Mouse (Mus musculus) urinary bladder, adult 2 months (tissue): ENCODE results near the gene Ppp1r37. TPM values are rescaled to one million over a fixed set of nuclear protein-coding genes. Genes with fewer than 3 reads are reported as not detected.
"Not testable (repeated sequence)": the region's sequence is repeated elsewhere in the genome, so short reads cannot be mapped to it uniquely, and the experiment has no call there.

Experiments used
- DNase-seq: peaks from one replicate; pipeline ENCODE4 v3.0.0; 2022; ENCODE audit warnings: low spot score
- polyA plus RNA-seq: library from polyadenylated mRNA; depleted of rRNA; stranded (reverse); fragments of >200 nt; gene quantifications from 2 replicates; pipeline ENCODE4 v1.2.3, GENCODE M21; 2012; rRNA removed

Gene Ppp1r37
- 61.4 and 64.8 TPM in 2 replicates for polyA plus RNA-seq

DNA sequence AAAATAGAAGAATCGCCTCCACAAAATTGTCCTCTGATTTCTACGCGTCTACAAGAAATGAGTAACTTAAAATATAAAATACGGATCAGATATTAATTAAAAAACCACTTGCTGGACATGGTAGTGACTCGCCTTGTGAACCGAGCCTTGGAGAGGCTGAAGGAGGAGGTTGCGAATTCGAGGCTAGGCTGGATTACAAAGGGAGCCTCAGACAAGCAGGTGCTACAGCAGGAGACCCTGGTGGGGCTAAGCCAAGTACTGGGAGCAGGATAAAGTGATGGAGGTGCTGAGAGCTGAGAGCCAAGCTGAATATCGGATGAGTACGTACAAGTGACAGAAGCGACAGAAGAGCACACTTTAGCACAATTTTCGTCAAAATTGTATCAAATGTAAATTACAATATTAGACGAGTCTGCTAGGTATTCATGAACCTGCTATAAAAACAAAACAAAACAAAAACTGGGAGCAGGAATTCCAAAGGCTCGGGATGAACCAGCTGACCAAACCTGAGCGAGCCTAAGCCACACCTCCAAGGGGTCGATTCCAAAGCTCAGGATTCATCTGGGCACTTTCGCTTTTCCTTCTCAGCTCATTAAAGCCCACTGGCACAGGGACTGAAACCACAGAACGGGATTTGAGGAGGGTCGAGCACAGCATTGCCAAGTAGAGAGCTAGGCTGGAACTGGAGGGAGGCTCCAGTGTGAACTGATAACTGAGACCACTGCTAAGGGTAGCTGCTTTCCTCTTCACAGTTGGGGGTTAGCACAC, at the start of gene Ppp1r37:
Gene Ppp1r37, minus strand, starts transcription at position 434 of the 768 bp plus-strand sequence.
- DNase-seq, result no peak

DNA sequence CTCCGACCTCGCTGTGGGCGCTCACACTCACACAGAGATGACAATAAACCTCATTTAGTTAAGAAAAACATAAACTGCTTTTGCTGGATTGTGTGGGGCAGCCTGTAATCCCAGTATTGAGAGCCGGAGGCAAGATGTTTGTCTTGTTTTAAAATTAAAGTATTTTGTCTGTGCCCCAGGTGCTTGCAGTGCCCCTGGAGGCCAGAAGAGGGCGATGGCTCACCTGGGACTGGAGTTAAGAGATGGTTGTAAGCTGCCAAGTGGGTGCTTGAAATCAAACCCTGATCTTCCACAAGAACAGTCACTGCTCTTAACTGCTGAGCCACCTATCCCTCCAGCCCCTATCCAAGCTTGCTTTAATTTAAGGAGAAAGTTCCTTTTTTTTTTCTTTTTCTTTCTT, 48.1 kb upstream of the Ppp1r37 start:
- DNase-seq, result no peak

DNA sequence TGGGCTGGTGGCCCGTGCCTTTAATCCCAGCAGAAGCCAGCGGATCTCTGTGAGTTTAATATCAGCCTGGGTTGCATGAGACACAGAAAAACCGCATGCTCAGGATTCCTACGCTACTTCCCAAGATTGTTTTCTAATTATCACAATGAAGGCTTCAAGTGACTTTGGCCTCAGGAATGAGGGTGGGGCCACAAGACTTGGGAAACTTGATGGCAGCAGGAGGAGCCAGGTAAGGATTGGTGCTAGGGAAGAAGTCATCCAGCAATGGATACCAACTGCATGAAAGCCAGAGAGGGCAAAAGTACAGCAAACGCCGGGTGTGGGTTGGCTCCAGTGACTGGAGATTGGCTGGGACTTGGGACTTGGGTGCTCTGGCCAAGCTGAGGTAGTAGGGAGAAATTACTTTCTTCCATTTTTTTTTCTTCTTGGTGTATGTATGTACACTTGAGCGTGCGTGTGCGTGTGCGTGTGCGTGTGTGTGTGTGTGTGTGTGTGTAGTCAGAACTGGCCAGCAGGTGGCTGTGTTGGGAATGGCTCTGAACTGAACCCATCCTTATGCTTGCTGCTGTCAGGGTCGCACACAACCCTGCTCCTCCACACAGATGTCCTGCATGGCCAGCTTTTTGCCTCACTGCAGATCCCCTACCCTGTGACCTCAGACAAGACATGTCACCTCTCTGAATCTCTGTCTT, 46.9 kb upstream of the Ppp1r37 start:
- no peak for DNase-seq

DNA sequence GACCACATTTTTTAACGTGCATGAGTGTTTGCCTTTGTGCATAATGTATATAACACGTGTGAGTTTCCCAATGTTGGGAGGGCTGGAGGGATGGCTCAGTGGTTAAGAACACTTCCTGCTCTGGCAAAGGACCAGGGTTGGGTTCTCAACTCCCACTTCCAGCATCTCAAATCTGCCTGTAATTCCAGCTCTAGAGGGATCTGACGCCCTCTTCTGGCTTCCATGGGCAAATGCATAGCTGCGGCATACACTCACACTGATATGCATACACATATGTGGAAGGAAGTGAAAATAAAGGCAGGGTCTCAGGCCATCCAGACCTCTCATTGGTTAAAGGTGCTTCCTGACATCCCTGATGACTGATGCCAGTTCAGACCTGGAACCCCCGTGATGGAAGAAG, 44.4 kb upstream of the Ppp1r37 start:
- DNase-seq, result no peak

DNA sequence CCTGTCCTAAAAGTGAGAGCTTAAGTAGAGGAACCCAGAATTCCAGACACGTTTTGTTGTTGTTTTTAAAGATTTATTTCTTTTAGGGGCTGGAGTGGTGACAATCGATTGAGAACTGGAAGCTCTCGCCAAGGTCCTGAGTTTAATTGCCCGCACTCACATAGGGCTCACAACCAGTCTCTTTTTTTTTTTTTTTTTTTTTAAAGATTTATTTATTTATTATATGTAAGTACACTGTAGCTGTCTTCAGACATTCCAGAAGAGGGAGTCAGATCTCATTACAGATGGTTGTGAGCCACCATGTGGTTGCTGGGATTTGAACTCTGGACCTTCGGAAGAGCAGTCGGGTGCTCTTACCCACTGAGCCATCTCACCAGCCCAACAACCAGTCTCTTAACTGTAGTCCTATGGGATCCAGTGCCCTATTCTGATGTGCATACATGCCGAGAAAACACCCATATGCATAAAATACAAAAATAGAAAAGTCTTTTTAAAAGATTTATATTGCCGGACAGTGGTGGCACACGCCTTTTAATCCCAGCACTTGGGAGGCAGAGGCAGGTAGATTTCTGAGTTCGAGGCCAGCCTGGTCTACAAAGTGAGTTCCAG, 41.8 kb upstream of the Ppp1r37 start:
- not testable (repeated sequence) for DNase-seq

DNA sequence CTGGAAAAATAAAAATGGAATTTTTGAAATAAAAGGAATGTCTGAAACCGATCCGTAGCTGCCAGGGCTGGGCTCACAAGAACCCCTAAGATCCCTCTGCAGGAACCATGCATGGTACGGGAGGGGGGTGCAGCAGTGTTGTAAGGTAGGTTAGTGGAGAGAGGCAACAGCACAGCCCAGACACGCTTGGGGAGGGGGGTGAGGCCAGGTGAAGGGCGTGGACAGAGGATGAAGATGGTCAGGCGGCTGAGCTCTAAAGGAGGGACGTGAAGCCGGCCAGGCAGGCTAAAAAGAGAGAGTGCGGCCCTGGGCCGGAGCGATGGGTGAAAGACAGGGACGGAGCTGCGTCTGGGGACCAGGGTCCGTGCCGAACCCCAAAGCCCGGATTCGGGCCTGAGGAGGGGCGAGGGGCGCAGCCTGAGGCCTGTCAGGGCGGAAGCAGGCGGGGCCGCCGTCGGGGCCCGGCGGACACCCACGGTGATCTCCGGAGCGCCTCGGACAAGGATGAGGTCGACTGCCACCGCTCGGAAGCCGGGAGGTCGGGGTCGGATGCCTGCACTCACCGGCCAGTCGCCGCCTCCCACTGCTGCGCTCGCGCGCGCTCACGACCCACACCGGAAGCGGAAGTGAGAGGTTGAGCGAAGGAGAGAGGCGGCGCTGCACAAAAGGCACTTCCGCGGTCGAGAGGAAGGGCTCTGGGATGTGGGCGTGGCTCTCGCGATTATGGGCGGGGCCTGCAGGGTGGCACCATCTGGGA, 41.2 kb upstream of the Ppp1r37 start, which contains the start of gene Clasrp:
Gene Clasrp, minus strand, starts transcription at position 638 of the 757 bp plus-strand sequence.
- peak; percentile 84 for DNase-seq

DNA sequence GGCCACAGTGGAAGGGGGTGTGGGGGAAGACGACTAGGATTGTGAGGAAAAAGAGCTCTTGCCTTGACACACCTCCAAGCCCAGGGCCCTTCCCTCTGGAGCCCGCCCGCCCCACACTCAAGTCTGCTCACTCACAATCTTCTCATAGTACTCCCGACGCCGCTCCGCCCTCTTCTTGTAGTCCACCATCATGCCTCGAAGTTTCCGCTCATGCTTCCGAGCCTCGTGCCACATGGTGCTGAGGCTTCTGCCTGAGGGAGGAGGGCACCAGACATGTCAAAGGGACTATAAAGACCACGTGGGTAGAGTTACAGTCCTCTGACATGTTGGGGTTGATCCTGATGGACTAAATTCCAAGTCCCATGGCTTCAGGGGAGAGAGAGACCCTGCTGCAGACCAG, 40.2 kb upstream of the Ppp1r37 start:
- no peak for DNase-seq

DNA sequence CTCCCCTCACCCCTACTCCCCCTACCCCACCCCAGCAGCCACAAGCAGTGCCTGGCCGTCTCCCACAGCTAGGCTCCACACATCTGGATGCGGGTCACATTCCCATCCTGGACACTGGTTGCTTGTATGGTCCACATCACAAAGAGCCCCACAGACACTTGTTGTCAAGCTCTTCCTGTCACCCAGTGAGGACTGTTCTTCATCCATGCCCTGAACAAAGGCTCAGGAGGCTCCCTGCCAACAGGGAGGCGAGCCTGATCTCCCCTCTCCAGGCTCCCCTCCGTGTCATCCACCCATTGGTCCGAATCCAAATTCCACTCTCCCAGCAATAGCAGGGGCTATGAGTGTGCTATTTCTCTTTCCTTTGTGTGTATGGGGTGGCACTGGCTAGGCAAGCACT, 37.7 kb upstream of the Ppp1r37 start:
- no peak for DNase-seq

DNA sequence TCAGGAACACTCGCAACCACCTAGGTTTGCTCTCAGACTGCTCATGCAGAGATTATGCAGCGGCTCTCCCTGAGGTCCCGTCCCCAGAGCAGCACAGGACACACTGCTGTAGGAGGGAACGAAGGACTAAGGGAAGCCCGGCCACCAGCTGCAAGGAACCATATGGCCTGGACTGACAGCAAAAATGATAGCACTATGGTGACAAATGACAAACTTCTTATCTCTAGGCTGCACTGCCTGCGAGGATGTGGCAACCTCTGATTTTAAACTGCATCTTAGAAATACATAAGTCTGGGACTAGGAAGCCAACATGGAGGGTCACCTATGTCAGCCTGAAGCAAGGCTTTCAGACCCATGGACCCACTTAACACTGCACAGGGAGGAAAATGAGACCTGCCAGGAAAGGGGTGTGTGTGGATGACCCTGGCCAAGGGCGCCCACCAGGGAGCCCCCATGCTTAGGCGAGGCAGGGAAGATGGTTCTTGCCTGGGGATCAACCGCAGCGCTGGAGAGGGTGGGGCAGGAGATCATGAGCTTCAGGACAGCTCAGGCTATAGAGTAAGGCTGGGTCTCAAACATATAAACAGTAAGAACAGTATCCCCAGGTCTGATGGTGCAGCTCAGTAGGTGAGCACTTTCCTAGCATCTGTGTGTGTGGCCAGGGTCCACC, 30.3 kb upstream of the Ppp1r37 start:
- no peak for DNase-seq

DNA sequence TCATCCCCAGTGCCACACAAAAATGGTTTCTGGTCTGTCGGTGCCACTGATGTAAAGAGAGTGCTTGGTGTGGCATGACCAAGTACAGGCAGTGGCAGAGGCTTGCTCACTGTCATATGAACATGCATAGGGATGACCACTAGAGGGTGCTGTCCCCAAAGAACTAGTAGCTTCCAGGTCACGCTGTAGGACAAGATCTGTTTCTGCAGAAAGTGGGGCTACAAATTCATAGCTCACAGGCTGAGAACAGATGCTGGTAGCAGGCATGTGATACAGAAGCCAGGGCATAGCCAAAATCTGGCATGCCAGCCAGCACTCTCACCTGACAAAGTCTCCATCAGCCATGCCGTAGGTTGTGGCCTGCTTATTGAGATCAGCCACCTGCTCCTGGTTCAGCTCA, 27.0 kb upstream of the Ppp1r37 start:
- DNase-seq, result no peak

DNA sequence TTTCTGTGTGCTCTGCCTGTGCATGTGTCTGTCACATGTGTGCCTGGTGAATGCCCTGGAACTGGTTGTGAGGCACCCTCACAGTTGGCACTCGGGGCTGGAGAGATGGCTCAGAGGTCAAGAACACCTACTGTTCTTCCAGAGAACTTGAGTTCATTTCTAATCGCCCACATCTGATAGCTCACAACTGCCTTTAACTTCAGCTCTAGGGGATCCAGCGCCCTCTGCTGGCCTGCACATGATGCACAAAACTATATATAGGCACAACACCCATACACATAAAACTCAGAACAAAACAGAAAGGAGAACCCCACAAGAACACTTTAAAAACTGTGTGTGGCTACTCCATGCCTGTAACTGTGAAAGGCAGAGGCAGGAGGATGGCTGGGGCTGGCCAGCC, 26.3 kb upstream of the Ppp1r37 start:
- no peak for DNase-seq

DNA sequence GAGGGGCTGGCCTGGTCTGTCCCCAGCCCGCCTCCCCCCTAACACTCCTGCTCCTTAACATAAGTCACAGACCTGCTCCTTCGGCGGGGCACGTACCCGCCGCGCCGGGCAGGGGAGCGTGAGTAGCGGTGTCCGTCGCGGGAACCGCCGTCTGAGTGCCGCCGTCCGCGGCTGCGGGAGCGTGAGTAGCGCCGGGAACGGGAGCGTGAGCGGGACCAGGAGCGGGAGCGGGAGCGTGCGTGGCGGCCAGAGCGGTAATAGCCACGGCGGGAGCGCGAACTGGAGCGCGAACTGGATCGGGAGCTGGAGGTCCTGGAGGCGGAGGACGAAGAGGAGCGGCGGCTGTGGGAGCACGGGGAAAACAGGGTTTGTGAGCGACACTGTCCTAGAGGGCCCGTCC, 23.4 kb upstream of the Ppp1r37 start:
- DNase-seq, result no peak

DNA sequence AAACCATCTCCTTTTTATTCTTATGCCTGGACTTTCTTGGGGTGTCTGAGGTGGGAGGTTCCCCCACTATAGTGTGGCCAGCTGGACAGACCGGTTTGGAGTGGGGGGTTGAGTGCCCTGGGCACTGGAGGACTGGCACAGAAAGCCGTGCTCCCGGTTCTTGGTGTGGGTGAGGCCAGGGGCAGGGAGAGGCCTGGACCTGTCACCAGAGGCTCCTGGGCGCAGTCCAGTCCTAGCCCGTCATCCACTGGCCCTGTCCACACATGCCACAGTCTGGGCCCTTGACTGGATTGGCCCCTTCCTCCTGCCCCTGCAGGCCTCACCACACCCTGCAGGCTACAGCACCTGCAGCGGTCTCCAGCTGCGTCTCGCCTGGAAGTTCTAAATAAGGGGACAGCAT, 17.8 kb upstream of the Ppp1r37 start:
- peak; percentile 63 for DNase-seq

DNA sequence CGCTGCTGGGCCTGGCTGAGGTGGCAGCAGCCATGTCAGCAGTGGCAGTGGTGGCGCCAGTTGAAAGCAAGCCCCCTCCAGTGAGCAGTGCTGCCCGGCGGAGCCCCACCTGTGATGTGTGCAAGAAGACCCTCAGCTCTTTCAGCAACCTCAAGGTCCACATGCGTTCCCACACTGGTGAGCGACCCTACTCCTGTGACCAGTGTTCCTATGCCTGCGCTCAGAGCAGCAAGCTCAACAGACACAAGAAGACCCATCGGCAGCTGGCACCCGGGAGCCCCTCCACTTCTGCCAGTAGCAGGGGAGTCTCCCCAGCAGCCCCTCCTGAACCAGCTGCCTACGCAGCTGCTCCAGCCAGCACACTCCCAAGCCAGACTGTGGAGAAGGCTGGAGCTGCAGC, 16.9 kb upstream of the Ppp1r37 start:
- DNase-seq, result no peak

DNA sequence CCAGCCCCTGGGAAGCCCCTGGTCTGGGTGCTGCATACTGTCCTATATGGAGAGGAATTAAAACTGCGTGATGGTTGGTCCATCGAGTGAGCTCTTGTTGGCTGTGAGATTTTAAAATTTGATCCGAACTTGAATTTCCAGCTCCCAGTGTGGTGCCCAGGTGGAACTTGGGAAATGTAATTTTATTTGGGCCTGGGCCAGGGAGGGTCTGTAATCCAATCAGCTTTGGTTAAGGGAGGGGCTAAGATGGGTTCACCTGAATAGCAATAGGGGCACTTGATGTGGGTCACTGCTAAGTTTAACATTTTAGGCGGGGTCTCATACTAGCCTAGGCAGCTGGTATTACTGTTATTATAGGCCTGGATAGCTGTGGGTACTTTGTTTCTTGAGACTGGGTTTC, 15.6 kb upstream of the Ppp1r37 start:
- no peak for DNase-seq

DNA sequence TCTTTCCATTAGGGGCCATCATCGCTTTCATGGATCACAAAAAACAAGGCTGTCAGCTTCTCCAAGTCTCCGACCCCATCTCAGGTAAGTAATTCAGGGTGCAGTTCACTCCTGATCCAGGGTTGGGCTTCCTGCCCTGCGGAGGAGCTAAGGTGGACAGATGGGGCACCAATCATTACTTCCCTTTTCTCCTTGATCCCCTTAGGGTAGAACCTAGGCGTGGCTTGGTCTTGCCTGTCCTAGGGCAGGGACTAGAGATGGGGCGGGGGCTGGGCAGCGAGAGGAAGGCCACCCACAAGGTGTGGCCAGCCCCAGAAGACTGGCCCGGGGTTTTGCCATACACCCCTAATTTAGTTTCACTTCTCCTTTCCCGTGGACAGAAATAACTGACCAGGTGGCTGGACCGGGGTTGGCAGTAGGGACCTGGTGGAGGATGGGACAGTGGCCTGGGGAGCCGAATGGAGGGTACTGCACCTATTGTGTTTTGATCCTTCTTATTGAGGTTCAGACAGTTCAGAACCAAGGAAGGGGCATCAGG, 15.1 kb upstream of the Ppp1r37 start:
- no peak for DNase-seq

DNA sequence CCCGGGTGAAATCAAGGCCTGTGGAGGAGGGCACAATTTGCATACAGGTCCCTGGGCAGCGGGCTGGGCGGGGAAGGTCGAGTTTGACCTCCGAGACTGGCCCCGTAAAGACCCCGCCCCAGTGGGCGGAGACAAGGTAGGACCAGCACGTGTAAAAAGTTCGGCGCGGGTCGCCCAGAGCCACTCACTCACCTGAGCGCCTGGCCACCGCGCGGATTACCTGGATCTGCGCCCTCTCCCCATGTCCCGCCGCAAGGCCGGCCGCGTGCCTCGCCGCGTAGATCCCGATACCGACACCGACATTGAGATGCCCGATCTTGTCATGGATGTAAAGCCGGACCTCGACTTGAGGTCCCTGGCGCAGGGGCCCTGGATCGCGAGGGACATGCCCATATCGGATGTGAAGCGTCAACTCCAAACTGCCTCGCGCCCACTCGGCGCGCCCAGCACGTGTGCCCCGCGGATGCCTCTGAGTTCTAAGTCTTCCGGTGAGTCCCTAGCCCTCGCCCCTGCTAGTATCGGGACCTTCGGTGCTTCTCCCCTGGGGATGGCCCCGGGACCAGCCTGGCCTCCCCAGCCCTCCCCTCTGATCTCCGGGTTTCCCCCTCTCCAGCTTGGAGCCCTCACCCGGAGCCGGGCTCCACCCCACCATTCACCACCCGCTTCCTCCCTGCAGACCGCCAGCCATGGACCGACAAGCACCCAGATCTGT, 14.4 kb upstream of the Ppp1r37 start, which contains the start of the genes Zfp296 and Gemin7:
Gene Zfp296, plus strand, starts transcription at position 147 of the 712 bp plus-strand sequence.
Gene Gemin7, minus strand, starts transcription at position 455 of the 712 bp plus-strand sequence.
- peak; percentile 53 for DNase-seq

DNA sequence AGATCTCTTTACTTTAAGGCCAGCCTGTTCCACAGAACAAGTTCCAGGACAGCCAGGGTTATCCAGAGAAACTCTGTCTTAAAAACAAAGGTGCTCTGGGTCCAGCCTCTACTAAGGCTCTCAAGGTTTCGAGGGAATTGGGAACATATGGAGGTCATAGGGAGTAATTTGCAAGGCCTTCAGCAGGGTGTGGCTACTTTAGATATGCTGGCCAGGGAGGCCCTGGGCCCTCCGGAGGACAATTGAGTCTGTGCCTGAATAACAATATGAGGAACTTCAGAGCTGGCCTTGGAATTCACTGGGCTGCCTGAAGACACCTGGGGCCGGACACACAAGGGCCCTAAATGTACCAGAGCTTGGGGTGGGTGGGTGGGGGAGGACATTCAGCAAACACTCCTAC, 12.7 kb upstream of the Ppp1r37 start:
- no peak for DNase-seq

DNA sequence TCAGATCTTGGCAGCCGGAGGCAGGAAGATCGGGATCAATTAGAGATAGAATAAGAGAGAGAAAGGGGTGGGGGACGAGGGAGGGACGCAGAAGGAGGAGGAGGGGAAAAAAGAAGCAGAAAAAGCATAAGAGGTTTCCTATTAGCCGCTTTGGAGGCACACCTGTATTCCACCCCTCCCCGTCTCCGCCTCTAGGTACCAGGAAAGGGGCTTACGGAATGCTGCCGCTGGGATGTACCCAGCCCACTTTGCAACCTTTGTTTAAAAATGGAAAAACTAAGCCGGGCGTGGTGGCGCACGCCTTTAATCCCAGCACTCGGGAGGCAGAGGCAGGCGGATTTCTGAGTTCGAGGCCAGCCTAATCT, 10.9 kb upstream of the Ppp1r37 start:
- no peak for DNase-seq
